Mouse (Mus musculus) spleen, adult 2 months (tissue): Measurements from ENCODE around the gene Ppargc1a.

ENCODE experiments used
- CTCF ChIP-seq: fragments of 200-500 bp; IDR thresholded peaks from 2 replicates; pipeline ENCODE4 v1.5.1; 2011; ENCODE audit warnings: mild to moderate bottlenecking, inconsistent platforms; ENCODE audit not compliant: insufficient read depth, insufficient read length, insufficient replicate concordance; ENCODE audit errors: extremely low read depth
- POLR2A ChIP-seq: fragments of 200-500 bp; IDR thresholded peaks from 2 replicates; pipeline ENCODE4 v1.6.1; 2011; ENCODE audit warnings: low read depth, low read length, inconsistent platforms

DNA sequence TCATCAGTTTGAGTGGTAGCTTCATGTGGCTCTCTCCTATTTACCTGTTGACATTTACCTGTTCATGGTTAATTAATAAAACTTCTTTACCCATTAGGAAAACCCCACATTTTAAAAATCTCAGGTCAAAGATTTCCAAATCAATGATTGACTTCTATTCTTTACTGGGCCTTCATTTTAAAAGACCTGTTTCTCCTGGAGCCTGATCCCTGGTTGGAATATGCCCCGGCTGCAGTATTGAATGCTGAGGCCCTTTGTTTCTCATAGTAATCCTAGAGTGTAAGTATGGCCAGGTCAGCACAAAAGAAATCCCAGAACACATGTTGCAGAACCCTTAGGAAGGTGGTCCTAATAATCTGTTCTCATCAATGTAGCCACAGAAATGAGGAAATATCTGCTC, 119.9 kb downstream of the Ppargc1a start:
- TF ChIP-seq POLR2A (no peak), CTCF (no peak)
